8 mouse cellular contexts compared by ENCODE assay signal in genomic region chr2:30473431-30474031, GRCm38 (mm10). TPM values are rescaled to one million over a fixed set of nuclear protein-coding genes. Genes with fewer than 3 reads are reported as not detected.
DNase-seq lines count a peak whose midpoint lies in the region; ATAC-seq and TF ChIP-seq lines count a peak whose summit lies in the region.

No protein-coding gene starts in this region.

- peak overlapping the region; percentile 98 for H3K4me2 ChIP-seq in midbrain, postnatal 0 days (ENCODE audit: low read depth, low read length, poor library complexity, severe bottlenecking)

- H3K4me3 ChIP-seq in cerebellum, adult 2 months (replicated peaks; ENCODE audit: insufficient read depth, low read depth, low read length) = peak overlapping the region; percentile 52
- H3K4me3 ChIP-seq in hindbrain, embryonic 10.5 days = peak overlapping the region; percentile 97
- peak overlapping the region; percentile 87 for H3K4me3 ChIP-seq in midbrain, postnatal 0 days (ENCODE audit: low read depth, low read length)

- peaks cover 5% of the 10 kb centered on the region; the same call in 1 of the 2 replicates for H3K4me1 ChIP-seq in cerebellum, adult 2 months (ENCODE audit: control insufficient read depth, insufficient read depth, low read length)
- H3K4me1 ChIP-seq in hindbrain, embryonic 10.5 days (replicated peaks) = peaks cover 66% of the 10 kb centered on the region
- H3K4me1 ChIP-seq in midbrain, postnatal 0 days (ENCODE audit: insufficient read depth, low read length) = peaks cover 16% of the 10 kb centered on the region; the same call in 1 of the 2 replicates

- no peaks in the 10 kb centered on the region for H3K9me3 ChIP-seq in hindbrain, embryonic 10.5 days
- no peaks in the 10 kb centered on the region for H3K9me3 ChIP-seq in midbrain, postnatal 0 days (ENCODE audit: low read length)

- WGBS in cerebellum, adult 2 months = 2% methylated on average over 73 of the region's 80 CpGs
- WGBS in hindbrain, embryonic 10.5 days = under 1% methylated on average over 79 of the region's 80 CpGs
- WGBS in midbrain, postnatal 0 days = under 1% methylated on average over 51 of the region's 80 CpGs

- TF ChIP-seq POLR2A in cerebellum, adult 2 months (IDR thresholded peaks at IDR 0.05; ENCODE audit: borderline replicate concordance, insufficient read depth, low read length) = no peak

- H3K36me3 ChIP-seq in hindbrain, embryonic 10.5 days = no peaks in the 10 kb centered on the region
- no peaks in the 10 kb centered on the region for H3K36me3 ChIP-seq in midbrain, postnatal 0 days (ENCODE audit: insufficient read depth, low read length)

- H3K27ac ChIP-seq in cerebellum, adult 2 months (ENCODE audit: insufficient read depth, low read length) = no peak overlapping the region
- peak overlapping the region; percentile 99 for H3K27ac ChIP-seq in hindbrain, embryonic 10.5 days
- peak overlapping the region; percentile 87 for H3K27ac ChIP-seq in midbrain, postnatal 0 days (ENCODE audit: low read depth, low read length)

- no peaks in the 10 kb centered on the region; the same call in 1 of the 2 replicates for H3K27me3 ChIP-seq in cerebellum, adult 2 months (ENCODE audit: control insufficient read depth, insufficient read depth, low read length)
- peaks cover 23% of the 10 kb centered on the region for H3K27me3 ChIP-seq in hindbrain, embryonic 10.5 days (ENCODE audit: insufficient read depth, poor library complexity, severe bottlenecking)
- no peaks in the 10 kb centered on the region for H3K27me3 ChIP-seq in midbrain, postnatal 0 days (ENCODE audit: insufficient read depth, low read length)

- ATAC-seq in midbrain, postnatal 0 days (ENCODE audit: low FRiP score) = peak; percentile 66

- H3K9ac ChIP-seq in midbrain, postnatal 0 days (replicated peaks; ENCODE audit: low read length, poor library complexity, severe bottlenecking) = peak overlapping the region; percentile 82

- no peak for TF ChIP-seq CTCF in cerebellum, adult 2 months (IDR thresholded peaks at IDR 0.05; ENCODE audit: borderline replicate concordance, insufficient read depth, low read depth, low read length)
- no peak for TF ChIP-seq CTCF in midbrain, postnatal 0 days (IDR thresholded peaks at IDR 0.05)

- DNase-seq in cerebellum, adult 2 months = no peak
- no peak for DNase-seq in cerebellum, postnatal 4 days (ENCODE audit: low spot score in 2 of 2)
- peak; percentile 39 to 60 for DNase-seq in spleen, adult 18-20 months
- no peak for DNase-seq in spleen, adult 12 weeks (ENCODE audit: low spot score)
- no peak for DNase-seq in hindbrain, embryonic 10.5 days (ENCODE audit: low spot score)
- DNase-seq in liver = peak; percentile 32
- peak; percentile 56 for DNase-seq in midbrain, postnatal 0 days (ENCODE audit: low spot score)
- DNase-seq in left cerebral cortex, adult 11 months (ENCODE audit: low spot score) = no peak

RNA-seq across cellular contexts. Expression of gene Ier5l, which starts 0.5 kb away (rescaled TPM):
- polyA plus RNA-seq in cerebellum, adult 2 months (2012; rRNA removed) = 5.1 and 7.5 TPM in 2 replicates
- polyA plus RNA-seq in hindbrain, embryonic 10.5 days (2016; fragmentation: Nextera tagmentation; extraction: Ambion mirVana) = 3.1 and 3.3 TPM in 2 replicates
- 23.6 and 28.2 TPM in 2 replicates for total RNA-seq in midbrain, postnatal 0 days (2014; rRNA removed)
- polyA plus RNA-seq in midbrain, postnatal 0 days (2015; fragmentation: Nextera tagmentation; extraction: Ambion mirVana) = 2.6 and 3.2 TPM in 2 replicates

RNA-seq across cellular contexts. Expression of gene Ptpa, which starts 57.7 kb away (rescaled TPM):
- 204 and 207 TPM in 2 replicates for polyA plus RNA-seq in cerebellum, adult 2 months (2012; rRNA removed)
- polyA plus RNA-seq in hindbrain, embryonic 10.5 days (2016; fragmentation: Nextera tagmentation; extraction: Ambion mirVana) = 149 and 151 TPM in 2 replicates
- total RNA-seq in midbrain, postnatal 0 days (2014; rRNA removed) = 139 and 147 TPM in 2 replicates
- polyA plus RNA-seq in midbrain, postnatal 0 days (2015; fragmentation: Nextera tagmentation; extraction: Ambion mirVana) = 138 and 141 TPM in 2 replicates

RNA-seq across cellular contexts. Expression of gene Crat, which starts 57.9 kb away (rescaled TPM):
- 50.9 and 52.1 TPM in 2 replicates for polyA plus RNA-seq in cerebellum, adult 2 months (2012; rRNA removed)
- polyA plus RNA-seq in hindbrain, embryonic 10.5 days (2016; fragmentation: Nextera tagmentation; extraction: Ambion mirVana) = 22.4 and 26.7 TPM in 2 replicates
- total RNA-seq in midbrain, postnatal 0 days (2014; rRNA removed) = 32.6 and 38.0 TPM in 2 replicates
- 24.9 and 27.4 TPM in 2 replicates for polyA plus RNA-seq in midbrain, postnatal 0 days (2015; fragmentation: Nextera tagmentation; extraction: Ambion mirVana)

Comparison
In these comparisons a context has a peak if more than half of its experiments do, and no peak if none do; other contexts are left out.
1. DNase-seq: peak in spleen, adult 18-20 months (2 of 2), liver (single experiment) and midbrain, postnatal 0 days (single experiment); none in cerebellum, adult 2 months (0 of 2), cerebellum, postnatal 4 days (0 of 2), spleen, adult 12 weeks (single experiment), hindbrain, embryonic 10.5 days (single experiment) and left cerebral cortex, adult 11 months (single experiment).
2. Peak in every context shown above with its lines, with median percentiles within 50 percentile points of each other: H3K4me3 ChIP-seq.